Mouse (Mus musculus): ENCODE results near the gene Clec10a.

DNA sequence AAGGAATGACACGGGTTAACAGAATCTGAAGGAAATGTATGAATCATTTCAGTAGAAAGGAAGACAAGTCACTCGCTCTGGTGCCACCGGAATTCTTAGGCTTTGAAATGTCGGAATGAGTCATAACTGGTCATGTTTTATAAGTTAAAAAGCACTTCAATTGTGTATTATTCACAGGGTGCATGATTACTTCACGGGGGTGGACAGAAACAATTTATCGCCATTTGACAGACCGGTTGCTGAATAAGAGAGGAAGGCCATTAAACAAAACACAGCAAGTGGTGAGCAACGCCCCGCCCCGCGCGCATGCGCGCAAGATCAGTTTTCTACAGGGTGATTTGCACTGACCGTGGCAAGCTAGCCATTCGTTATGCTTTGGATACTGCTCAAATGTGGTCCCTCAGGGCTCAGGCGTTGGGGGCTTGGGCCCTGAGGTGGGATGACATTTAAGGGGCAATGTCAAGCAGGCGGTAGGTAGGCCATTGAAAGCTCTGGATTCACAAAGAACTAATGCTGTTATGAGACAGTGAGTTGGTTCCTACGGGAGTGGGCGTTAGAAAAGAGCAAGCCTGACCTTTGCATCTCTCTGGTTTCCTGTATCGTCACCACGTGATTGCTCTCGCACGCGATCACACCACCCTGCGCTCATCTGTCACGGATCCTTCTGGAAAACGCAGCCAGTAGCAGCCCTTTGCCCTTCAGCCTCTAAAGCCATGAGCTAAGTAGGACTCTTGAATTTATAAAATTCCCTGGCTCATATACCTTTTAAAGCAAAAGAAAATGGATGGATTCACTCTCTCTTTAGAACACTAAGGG, 33.5 kb downstream of the Clec10a start:
- TF ChIP-seq CTCF (IDR thresholded peaks at IDR 0.05; ENCODE audit: control insufficient read depth, insufficient read depth, low read length) (no peak), POLR2A (IDR thresholded peaks at IDR 0.05; ENCODE audit: borderline replicate concordance, control insufficient read depth, low read depth, low read length) (no peak)

Data from bone marrow, adult 2 months (tissue).